Mouse (Mus musculus) heart, embryonic 11.5 days (tissue): ENCODE measurements around the gene Marc1. TPM values are rescaled to one million over a fixed set of nuclear protein-coding genes. Genes with fewer than 3 reads are reported as not detected.

Source experiments
- ATAC-seq: fragments of 200-750 bp; cut with Nextera tagmentation; replicated peaks from 2 replicates; pipeline ENCODE4 v1.8.0; 2017; ENCODE audit warnings: moderate library complexity; ENCODE audit not compliant: insufficient number of reproducible peaks, low FRiP score, low TSS enrichment
- H3K27ac ChIP-seq: fragments of 300-500 bp; sonication (generic); 2 replicates; pipeline ENCODE4 v1.5.1; 2014; ENCODE audit warnings: mild to moderate bottlenecking, low read depth, low read length
- H3K27me3 ChIP-seq: fragments of 300-500 bp; sonication (generic); 2 replicates; pipeline ENCODE4 v1.6.1; 2014; ENCODE audit warnings: mild to moderate bottlenecking, low read length, mixed read lengths; ENCODE audit not compliant: control insufficient read depth, insufficient read depth
- H3K36me3 ChIP-seq: fragments of 300-500 bp; sonication (generic); 2 replicates; pipeline ENCODE4 v1.6.1; 2014; ENCODE audit warnings: mild to moderate bottlenecking, low read length, moderate library complexity, mixed read lengths; ENCODE audit not compliant: control insufficient read depth, insufficient read depth
- H3K4me1 ChIP-seq: fragments of 300-500 bp; sonication (generic); 2 replicates; pipeline ENCODE4 v1.6.1; 2014; ENCODE audit warnings: low read length; ENCODE audit not compliant: control insufficient read depth, insufficient read depth
- H3K4me2 ChIP-seq: fragments of 300-500 bp; sonication (generic); 2 replicates; pipeline ENCODE4 v1.6.1; 2014; ENCODE audit warnings: mild to moderate bottlenecking, moderate library complexity
- H3K4me3 ChIP-seq: fragments of 300-500 bp; sonication (generic); 2 replicates; pipeline ENCODE4 v1.5.1; 2014; ENCODE audit warnings: low read depth, low read length
- H3K9ac ChIP-seq: fragments of 300-500 bp; sonication (generic); 2 replicates; pipeline ENCODE4 v1.6.1; 2014; ENCODE audit warnings: mild to moderate bottlenecking, low read depth, low read length, moderate library complexity
- H3K9me3 ChIP-seq: fragments of 300-500 bp; sonication (generic); replicated peaks from 2 replicates; pipeline ENCODE4 v1.6.1; 2016; ENCODE audit warnings: low read length; ENCODE audit not compliant: control insufficient read depth
- WGBS: fragments of 180-500 bp; shearing (Covaris S2); extraction: QIAGEN DNeasy Blood & Tissue Kit; methylation state at CpG from one replicate; pipeline ENCODE4 v1.1.7; 2014; ENCODE audit not compliant: insufficient replicate concordance; 5-methylcytosine and 5-hydroxymethylcytosine counted together
- polyA plus RNA-seq: library from polyadenylated mRNA; unstranded; fragments of >200 nt; fragmentation: Nextera tagmentation; extraction: Ambion mirVana; gene quantifications from 2 replicates; pipeline ENCODE4 v1.2.1, GENCODE M21; 2014

The Marc1 gene
- polyA plus RNA-seq, 1 experiment from 2014 or later = 0.07 TPM

DNA sequence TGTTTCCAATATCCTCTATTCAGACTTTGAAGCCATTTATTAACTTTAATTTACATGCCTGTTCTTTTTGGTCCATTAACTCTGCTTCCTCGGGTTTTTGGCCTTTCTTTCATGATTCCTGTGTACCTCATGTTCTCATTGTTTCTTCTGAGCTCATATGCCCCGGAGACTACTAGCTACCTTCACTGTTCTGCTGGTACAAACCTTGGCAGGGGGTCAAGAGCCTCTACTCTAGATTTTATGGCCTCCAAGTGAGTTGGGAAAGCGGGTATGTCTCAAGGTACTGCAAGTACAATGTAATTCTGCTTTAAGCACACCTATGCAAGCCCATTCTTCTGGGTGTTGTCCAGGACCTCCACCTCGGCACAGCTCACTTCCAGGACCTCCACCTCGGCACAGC, 48.2 kb downstream of the Marc1 start:
- Histone ChIP-seq H3K9me3 (no peaks in the 10 kb centered on the region), H3K4me3 (no peak overlapping the region), H3K27me3 (no peaks in the 10 kb centered on the region), H3K9ac (no peak overlapping the region), H3K4me2 (no peak overlapping the region), H3K4me1 (no peaks in the 10 kb centered on the region), H3K36me3 (no peaks in the 10 kb centered on the region), H3K27ac (no peak overlapping the region)
- no peak for ATAC-seq
- WGBS = 80% methylated on average over 5 of the region's 5 CpGs

GRCm38 (mm10) chr1:184761988-184762387, 49.1 kb downstream of the Marc1 start:
- no peak for ATAC-seq
- Histone ChIP-seq H3K9ac (no peak overlapping the region), H3K4me1 (no peaks in the 10 kb centered on the region), H3K27me3 (no peaks in the 10 kb centered on the region), H3K27ac (no peak overlapping the region), H3K4me2 (no peak overlapping the region), H3K36me3 (no peaks in the 10 kb centered on the region), H3K4me3 (no peak overlapping the region), H3K9me3 (no peaks in the 10 kb centered on the region)
- 79% methylated on average over 4 of the region's 4 CpGs for WGBS

DNA sequence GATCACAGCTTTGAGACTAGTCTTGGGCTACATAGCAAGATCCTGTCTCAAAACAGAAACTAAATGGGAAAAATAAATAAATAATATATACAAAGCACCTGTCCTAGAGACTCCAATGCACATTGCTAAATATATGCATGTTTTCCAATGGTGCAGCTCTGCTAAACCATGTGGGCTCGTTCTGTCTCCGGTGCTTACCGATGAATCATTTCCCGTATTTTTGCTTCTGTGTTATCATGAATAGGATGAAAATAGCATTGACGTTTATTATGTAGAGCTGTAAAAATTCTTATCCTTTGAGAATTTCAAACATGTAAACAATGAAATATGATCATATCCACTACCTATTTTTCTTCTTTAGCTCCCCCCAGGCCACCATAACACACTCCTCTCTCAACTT, 58.4 kb downstream of the Marc1 start:
- no peak overlapping the region for H3K4me3 ChIP-seq
- H3K27me3 ChIP-seq = no peaks in the 10 kb centered on the region
- H3K27ac ChIP-seq = no peak overlapping the region
- peaks cover 8% of the 10 kb centered on the region; the same call in 1 of the 2 replicates for H3K4me1 ChIP-seq
- no peaks in the 10 kb centered on the region for H3K9me3 ChIP-seq
- no peak for ATAC-seq
- WGBS = 83% methylated on average over 5 of the region's 5 CpGs
- H3K4me2 ChIP-seq = no peak overlapping the region
- H3K9ac ChIP-seq = no peak overlapping the region
- no peaks in the 10 kb centered on the region for H3K36me3 ChIP-seq

GRCm38 (mm10) chr1:184750114-184750664, 60.9 kb downstream of the Marc1 start:
- no peak for ATAC-seq
- H3K4me3 ChIP-seq = no peak overlapping the region
- no peak overlapping the region for H3K9ac ChIP-seq
- 74% methylated on average over 11 of the region's 11 CpGs for WGBS
- H3K4me1 ChIP-seq = 0 out of 2 replicates have a peak, but pooled peaks cover 2% of the 10 kb centered on the region
- no peak overlapping the region for H3K4me2 ChIP-seq
- no peaks in the 10 kb centered on the region for H3K36me3 ChIP-seq
- H3K9me3 ChIP-seq = no peaks in the 10 kb centered on the region
- no peaks in the 10 kb centered on the region for H3K27me3 ChIP-seq
- no peak overlapping the region for H3K27ac ChIP-seq

- Histone ChIP-seq H3K9ac (no peak overlapping the region), H3K4me1 (0 out of 2 replicates have a peak, but pooled peaks cover 2% of the 10 kb centered on the region), H3K4me3 (no peak overlapping the region), H3K27me3 (0 out of 2 replicates have a peak, but pooled peaks cover 2% of the 10 kb centered on the region), H3K27ac (no peak overlapping the region), H3K36me3 (no peaks in the 10 kb centered on the region), H3K4me2 (no peak overlapping the region), H3K9me3 (no peaks in the 10 kb centered on the region)
- 50% methylated on average over 14 of the region's 14 CpGs for WGBS
- no peak for ATAC-seq
Observed at GRCm38 (mm10) chr1:184748692-184749152, 62.4 kb downstream of the Marc1 start.

- Histone ChIP-seq H3K9ac (no peak overlapping the region), H3K4me1 (0 out of 2 replicates have a peak, but pooled peaks cover 5% of the 10 kb centered on the region), H3K9me3 (no peaks in the 10 kb centered on the region), H3K4me3 (no peak overlapping the region), H3K36me3 (no peaks in the 10 kb centered on the region), H3K27ac (no peak overlapping the region), H3K27me3 (peaks cover 45% of the 10 kb centered on the region), H3K4me2 (no peak overlapping the region)
- no peak for ATAC-seq
- 5% methylated on average over 11 of the region's 14 CpGs for WGBS
Observed at GRCm38 (mm10) chr1:184737876-184738479, 73.1 kb downstream of the Marc1 start.

DNA sequence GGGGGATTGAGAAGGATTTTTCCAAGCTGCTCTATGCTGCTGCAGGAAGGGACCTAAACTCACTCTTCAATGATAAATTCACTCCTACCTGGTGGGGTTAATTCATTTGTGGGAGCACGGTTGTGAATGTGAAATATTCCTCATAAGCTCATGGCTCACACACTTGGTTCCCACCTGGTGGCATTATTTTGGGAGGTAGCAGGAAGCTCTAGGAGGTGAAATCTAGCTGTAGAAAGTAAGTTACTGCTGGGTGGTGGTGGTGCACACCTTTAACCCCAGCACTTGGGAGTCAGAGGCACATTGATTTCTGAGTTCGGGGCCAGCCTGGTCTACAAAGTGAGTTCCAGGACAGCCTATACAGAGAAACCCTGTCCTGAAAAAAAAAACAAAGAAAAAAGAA, 73.9 kb downstream of the Marc1 start:
- H3K27ac ChIP-seq = no peak overlapping the region
- H3K9me3 ChIP-seq = no peaks in the 10 kb centered on the region
- H3K27me3 ChIP-seq = peaks cover 50% of the 10 kb centered on the region
- no peaks in the 10 kb centered on the region for H3K36me3 ChIP-seq
- WGBS = 33% methylated on average over 2 of the region's 2 CpGs
- no peak overlapping the region for H3K9ac ChIP-seq
- no peak overlapping the region for H3K4me3 ChIP-seq
- no peak for ATAC-seq
- 0 out of 2 replicates have a peak, but pooled peaks cover 7% of the 10 kb centered on the region for H3K4me1 ChIP-seq
- no peak overlapping the region for H3K4me2 ChIP-seq
